Mouse (Mus musculus) thymus, adult 2 months (tissue): Measurements from ENCODE around the gene Gucy2f.

ENCODE experiments used
- CTCF ChIP-seq: fragments of 200-500 bp; IDR thresholded peaks from 2 replicates; pipeline ENCODE4 v1.5.1; 2012; ENCODE audit warnings: mild to moderate bottlenecking, control low read depth, low read length, moderate library complexity, borderline replicate concordance; ENCODE audit not compliant: control insufficient read depth, poor library complexity, insufficient read depth; ENCODE audit errors: extremely low read depth
- POLR2A ChIP-seq: fragments of 200-500 bp; IDR thresholded peaks from 2 replicates; pipeline ENCODE4 v1.6.1; 2012; ENCODE audit warnings: mild to moderate bottlenecking, low read length, control low read depth, moderate library complexity; ENCODE audit not compliant: control insufficient read depth, poor library complexity, insufficient read depth; ENCODE audit errors: extremely low read depth

DNA sequence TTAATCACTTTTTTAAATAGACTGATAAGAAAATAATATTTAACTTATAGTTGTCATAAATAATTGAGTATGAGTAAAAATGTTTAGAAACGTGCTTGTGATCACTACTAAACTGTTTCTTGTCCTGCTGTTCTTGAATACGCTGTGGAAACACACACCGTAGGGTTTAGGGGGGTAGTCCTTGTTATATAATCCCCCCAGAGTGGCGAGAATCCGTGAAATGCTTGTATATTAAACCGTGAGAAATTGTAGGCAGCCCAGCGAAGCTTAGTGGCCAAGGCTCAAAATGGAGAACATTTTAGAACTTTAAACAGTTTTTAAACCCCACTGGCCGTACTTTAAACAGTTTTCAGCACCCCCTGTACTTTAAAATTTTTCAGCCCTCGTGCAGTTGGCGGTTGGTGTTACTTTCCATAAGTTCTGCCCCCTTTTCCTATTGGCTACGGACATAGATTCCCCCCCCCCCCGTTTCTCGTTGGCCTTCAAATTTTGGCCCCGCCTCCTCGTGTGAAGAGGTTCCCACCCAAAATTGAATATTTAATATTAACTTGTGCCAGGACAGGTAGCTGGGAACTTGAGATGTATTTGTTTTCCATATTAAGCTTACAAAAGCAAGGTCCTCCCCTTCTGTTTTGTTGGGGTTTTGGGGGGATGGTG, 30.8 kb upstream of the Gucy2f start:
- TF ChIP-seq CTCF (no peak), POLR2A (no peak)
